Mouse (Mus musculus) E14TG2a.4 (cell line): ENCODE measurements around the gene Dnmt1.

ENCODE experiments used
- CTCF ChIP-seq: conservative IDR thresholded peaks from 2 replicates; pipeline ENCODE4 v1.5.1; 2014; ENCODE audit warnings: low read length
- POU5F1 ChIP-seq: IDR thresholded peaks from 2 replicates; pipeline ENCODE4 v1.6.1; 2014; ENCODE audit warnings: low read length, borderline replicate concordance

DNA sequence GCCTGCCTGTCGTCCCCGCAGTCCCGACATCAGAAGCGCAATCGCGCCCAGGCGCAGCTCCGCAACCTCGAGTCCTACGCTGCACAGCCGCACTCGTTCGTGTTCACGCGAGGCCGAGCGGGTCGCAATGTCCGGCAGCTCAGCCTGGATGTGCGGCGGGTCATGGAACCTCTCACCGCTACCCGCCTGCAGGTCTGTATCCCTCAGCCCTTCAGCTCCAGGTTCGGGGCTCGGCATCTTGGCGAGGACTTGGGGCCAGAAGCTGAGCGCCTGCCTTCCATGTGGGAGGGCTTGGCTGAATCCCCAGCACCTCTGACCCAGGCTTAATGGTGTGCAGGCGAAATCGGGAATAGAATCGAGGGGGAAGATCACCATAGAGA is 71.3 kb downstream of the Dnmt1 start:
- TF ChIP-seq CTCF (no peak), POU5F1 (no peak)
